Mouse (Mus musculus) cortical plate, adult 2 months (tissue): ENCODE results near the gene Ptpn14.

Experiments
- CTCF ChIP-seq: fragments of 200-500 bp; IDR thresholded peaks from 2 replicates; pipeline ENCODE4 v1.5.1; 2011; ENCODE audit warnings: mild to moderate bottlenecking, control low read depth, low read length; ENCODE audit not compliant: insufficient read depth; ENCODE audit errors: extremely low read depth
- POLR2A ChIP-seq: fragments of 200-500 bp; IDR thresholded peaks from 2 replicates; pipeline ENCODE4 v1.6.1; 2011; ENCODE audit warnings: mild to moderate bottlenecking, low read length, control low read depth; ENCODE audit not compliant: insufficient read depth; ENCODE audit errors: extremely low read depth

- TF ChIP-seq POLR2A (no peak), CTCF (no peak)
Observed at GRCm38 (mm10) chr1:189786707-189787485, 58.8 kb downstream of the Ptpn14 start.
